Mouse (Mus musculus) embryonic stem cell, embryonic (primary cell): ENCODE results near the gene Gm10799.
"Not testable (repeated sequence)": the region's sequence is repeated elsewhere in the genome, so short reads cannot be mapped to it uniquely, and the experiment has no call there.

Source experiments
- CTCF ChIA-PET, 4 experiments: fragments of 300-600 bp in 2 of 4; fragments of 350-600 bp in 2 of 4; sonication (Branson Sonifier 250); formaldehyde crosslinking; loops; one replicate each; lab custom pipeline; 2022; ENCODE audit warnings: inconsistent platforms in 2 of 4; lab: Charles Lee
- POLR2A ChIA-PET, 4 experiments: fragments of 300-600 bp in 2 of 4; fragments of 350-600 bp in 2 of 4; sonication (Branson Sonifier 250); formaldehyde crosslinking; loops; one replicate each; lab custom pipeline; 2022; ENCODE audit warnings: antibody characterized with exemption in 4 of 4, inconsistent platforms in 1 of 4; lab: Charles Lee

Gm10799 gene

DNA sequence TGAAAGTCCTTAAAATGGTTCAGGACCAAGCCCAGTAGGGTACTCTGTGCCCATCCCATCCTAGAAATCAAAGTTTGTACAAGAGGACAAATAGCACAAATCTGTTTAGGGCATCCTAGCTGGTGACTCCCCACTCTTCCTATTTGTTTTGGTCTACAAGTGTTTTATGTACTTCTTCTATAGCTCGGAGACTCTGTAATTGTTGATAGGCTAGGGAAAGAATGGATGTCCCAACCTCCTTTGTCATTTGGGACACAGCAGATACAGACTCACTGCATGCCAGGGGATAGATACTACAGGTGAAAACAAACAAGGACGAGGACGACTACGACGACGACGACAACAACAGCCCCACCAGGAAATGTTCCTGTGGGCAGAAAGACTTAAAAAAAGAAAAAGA lies at the start of gene Gm10799:
Gene Gm10799, minus strand, starts transcription at position 101 of the 400 bp plus-strand sequence.
- CTCF ChIA-PET = interaction anchor here in 1 of 4 experiments (1.2 kb wide), 1 partner anchor 67 kb away, joined by 3 read pairs; no protein-coding TSS in a partner anchor
- POLR2A ChIA-PET = interaction anchor here in 3 of 4 experiments (1.2 to 4.1 kb wide), 3 partner anchors 27 to 54 kb away, joined by 4 to 68 read pairs (median 34); partner anchors contain the start of genes Cd59a (in 2 of the 3) and A930018P22Rik (in 1 of the 3)

- POLR2A ChIA-PET = interaction anchor here in 1 of 4 experiments (1.3 kb wide), 1 partner anchor 30 kb away, joined by 3 read pairs; no protein-coding TSS in a partner anchor
- CTCF ChIA-PET = not testable (repeated sequence)
Observed at GRCm38 (mm10) chr2:104117173-104117572, 48.8 kb upstream of the Gm10799 start.

DNA sequence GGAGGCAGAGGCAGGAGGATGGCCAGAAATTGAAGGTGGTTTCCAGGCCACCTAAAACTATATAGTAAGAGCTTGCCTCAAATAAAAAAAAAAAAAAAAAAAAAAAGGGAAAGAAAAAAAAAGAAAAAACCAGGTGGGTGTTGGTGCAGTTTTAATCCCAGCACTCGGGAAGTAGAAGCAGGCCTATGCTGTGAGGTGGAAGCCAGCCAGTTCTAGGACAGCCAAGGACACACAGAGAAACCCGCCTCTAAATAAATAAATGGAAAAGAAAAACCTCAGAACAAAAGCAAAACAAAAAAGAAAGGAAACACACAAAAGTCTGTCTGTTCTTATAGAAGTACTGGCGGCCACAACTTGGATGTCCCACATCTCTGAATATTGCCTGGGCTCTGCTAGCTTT lies 46.5 kb upstream of the Gm10799 start:
- CTCF ChIA-PET = no interaction called here
- POLR2A ChIA-PET = interaction anchor here in 1 of 4 experiments (1.6 kb wide), 1 partner anchor 14 kb away, joined by 5 read pairs; no protein-coding TSS in a partner anchor

GRCm38 (mm10) chr2:104113563-104113962 lies 45.2 kb upstream of the Gm10799 start:
- POLR2A ChIA-PET = not testable (repeated sequence)

GRCm38 (mm10) chr2:104111170-104111797 lies 42.9 kb upstream of the Gm10799 start:
- CTCF ChIA-PET = not testable (repeated sequence)
- POLR2A ChIA-PET = interaction anchor here in 2 of 4 experiments (1.2 to 2.1 kb wide), 3 partner anchors 11 to 15 kb away, joined by 3 to 19 read pairs (median 4); partner anchors contain the start of gene A930018P22Rik (in 2 of the 2)

More at GRCm38 (mm10) chr2:104113563-104113962, 45.2 kb upstream of the Gm10799 start:
- CTCF ChIA-PET = not testable (repeated sequence)

- ChIA-PET CTCF (no interaction called here), POLR2A (interaction anchor here (0.9 to 3.2 kb wide), 15 partner anchors 9 to 480 kb away, joined by 3 to 19 read pairs (median 5); partner anchors contain the start of genes A930018P22Rik (in 3 of the 4), Cd59a (in 2 of the 4), Cd59b (in 1 of the 4) and Cstf3 (in 1 of the 4))
Observed at GRCm38 (mm10) chr2:104110031-104110430, 41.7 kb upstream of the Gm10799 start.

GRCm38 (mm10) chr2:104109528-104109927 lies 41.2 kb upstream of the Gm10799 start:
- ChIA-PET CTCF (no interaction called here), POLR2A (interaction anchor here (0.6 to 3.2 kb wide), 16 partner anchors 9 to 481 kb away, joined by 3 to 19 read pairs (median 5); partner anchors contain the start of genes A930018P22Rik (in 3 of the 4), Cd59a (in 2 of the 4), Cd59b (in 2 of the 4) and Cstf3 (in 1 of the 4))

DNA sequence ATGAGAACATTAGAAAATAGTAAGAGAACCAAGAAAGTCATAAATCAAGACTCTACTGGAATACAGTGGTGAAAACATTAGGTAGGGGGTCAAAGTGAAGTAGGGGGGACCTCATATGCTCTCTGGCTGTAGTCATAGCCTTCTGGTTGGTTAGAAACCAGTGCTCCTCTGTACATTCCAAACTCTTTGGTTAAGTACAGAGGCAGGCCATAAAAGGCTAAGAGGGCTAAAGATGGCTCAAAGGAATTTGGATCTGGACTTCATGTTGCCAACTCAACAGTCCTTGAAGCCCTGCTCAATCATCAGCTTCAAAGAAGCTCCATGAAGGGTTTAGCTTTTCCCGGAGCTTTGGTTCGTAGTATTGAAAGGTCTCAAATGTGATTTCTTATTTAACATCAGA lies 40.7 kb upstream of the Gm10799 start:
- CTCF ChIA-PET = not testable (repeated sequence)

DNA sequence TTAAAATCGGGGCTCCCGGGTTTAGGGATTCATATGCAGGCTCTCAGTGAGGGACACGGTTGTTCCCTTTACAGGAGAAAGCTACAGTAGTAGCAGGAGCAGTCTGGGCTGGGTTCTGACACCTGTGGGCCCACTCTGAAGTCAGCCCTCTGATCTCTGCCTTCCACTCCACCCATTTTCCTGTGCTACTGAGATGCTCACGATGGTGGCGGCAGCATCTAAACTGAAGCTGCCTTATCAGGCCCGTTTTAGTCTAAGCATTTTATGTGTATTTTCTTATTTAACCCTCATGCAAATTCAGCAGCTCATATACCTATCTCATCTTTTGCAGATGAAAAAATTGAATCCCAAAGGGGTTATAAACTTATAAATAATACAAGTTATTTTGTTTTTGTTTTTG lies 36.5 kb upstream of the Gm10799 start:
- POLR2A ChIA-PET = interaction anchor here in 2 of 4 experiments (0.5 to 3.5 kb wide), 7 partner anchors 8 to 35 kb away, joined by 3 to 12 read pairs (median 4); partner anchors contain the start of gene A930018P22Rik (in 2 of the 2)
- CTCF ChIA-PET = no interaction called here

More for the DNA sequence above, 40.7 kb upstream of the Gm10799 start:
- POLR2A ChIA-PET = interaction anchor here (0.6 to 3.2 kb wide), 15 partner anchors 9 to 481 kb away, joined by 3 to 19 read pairs (median 5); partner anchors contain the start of genes A930018P22Rik (in 2 of the 4), Cd59a (in 2 of the 4), Cd59b (in 2 of the 4) and Cstf3 (in 1 of the 4)

DNA sequence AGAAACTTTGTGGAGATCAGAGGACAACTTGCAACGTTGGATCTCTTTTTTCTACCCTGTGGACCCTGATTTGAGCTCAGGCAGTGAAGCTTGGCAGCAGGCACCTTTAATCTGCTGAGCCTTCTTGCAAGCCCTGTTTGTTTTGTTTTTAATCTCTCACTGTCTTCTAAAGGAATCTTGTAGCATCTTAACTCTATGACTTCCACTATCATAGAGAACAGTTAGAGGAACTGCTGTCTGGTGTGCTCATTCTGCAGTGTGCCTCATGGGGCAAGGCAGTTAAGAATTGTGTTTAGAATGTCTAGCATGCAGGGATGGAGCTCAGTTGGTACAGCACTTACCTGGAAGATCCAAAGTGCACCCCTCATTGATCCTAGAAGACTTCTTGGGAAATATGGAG lies 31.6 kb upstream of the Gm10799 start:
- ChIA-PET CTCF (no interaction called here), POLR2A (interaction anchor here in 3 of 4 experiments (0.6 to 2.6 kb wide), 8 partner anchors 10 to 231 kb away, joined by 3 to 28 read pairs (median 6); partner anchors contain the start of gene A930018P22Rik (in 3 of the 3))

DNA sequence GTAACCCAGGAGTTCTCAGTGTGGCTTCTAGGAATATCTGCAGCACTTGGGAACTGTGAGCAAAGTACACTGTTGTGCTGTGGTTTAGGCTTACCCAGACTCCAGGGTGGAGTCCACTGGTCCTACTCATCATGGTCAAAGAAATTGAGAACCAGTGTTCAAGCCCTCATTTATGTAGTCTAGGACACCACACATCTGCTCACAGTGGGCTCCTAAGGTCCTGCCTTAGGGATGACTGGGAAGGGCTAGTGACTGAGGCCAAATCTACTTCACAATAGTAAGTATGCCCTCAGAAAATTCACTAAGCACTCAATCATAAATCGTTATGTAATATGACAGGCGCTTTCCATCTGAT lies 30.9 kb upstream of the Gm10799 start:
- ChIA-PET CTCF (interaction anchor here in 1 of 4 experiments (0.7 kb wide), 1 partner anchor 64 kb away, joined by 3 read pairs; no protein-coding TSS in a partner anchor), POLR2A (interaction anchor here (0.7 to 2.8 kb wide), 21 partner anchors 8 to 505 kb away, joined by 3 to 28 read pairs (median 4); partner anchors contain the start of genes A930018P22Rik (in 4 of the 4), Cd59b (in 2 of the 4) and Cstf3 (in 1 of the 4))

GRCm38 (mm10) chr2:104098529-104099230 lies 30.3 kb upstream of the Gm10799 start:
- CTCF ChIA-PET = interaction anchor here in 1 of 4 experiments (0.7 kb wide), 1 partner anchor 64 kb away, joined by 3 read pairs; no protein-coding TSS in a partner anchor
- POLR2A ChIA-PET = interaction anchor here (0.7 to 2.8 kb wide), 21 partner anchors 9 to 506 kb away, joined by 3 to 28 read pairs (median 4); partner anchors contain the start of genes A930018P22Rik (in 4 of the 4), Cd59b (in 2 of the 4) and Cstf3 (in 1 of the 4)

DNA sequence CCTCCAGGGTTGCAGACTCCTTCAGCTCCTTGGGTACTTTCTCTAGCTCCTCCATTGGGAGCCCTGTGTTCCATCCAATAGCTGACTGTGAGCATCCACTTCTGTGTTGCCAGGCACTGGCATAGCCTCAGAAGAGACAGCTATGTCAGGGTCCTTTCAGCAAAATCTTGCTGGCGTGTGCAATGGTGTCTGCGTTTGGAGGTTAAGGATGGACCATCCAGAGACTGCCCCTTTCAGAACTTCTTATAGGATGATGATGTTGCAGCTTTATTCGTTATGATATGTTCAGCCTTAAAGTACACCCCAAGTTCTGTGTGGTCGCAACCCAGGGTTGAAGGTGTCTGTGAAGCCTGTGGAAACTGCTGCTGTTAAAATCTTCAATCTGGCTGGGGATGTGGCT lies 29.0 kb upstream of the Gm10799 start:
- CTCF ChIA-PET = not testable (repeated sequence)

GRCm38 (mm10) chr2:104096796-104097195 lies 28.4 kb upstream of the Gm10799 start:
- CTCF ChIA-PET = interaction anchor here in 3 of 4 experiments (0.6 to 1.4 kb wide), 3 partner anchors 26 to 61 kb away, joined by 4 to 6 read pairs (median 4); partner anchors contain the start of gene A930018P22Rik (in 1 of the 3)

More for the DNA sequence above, 29.0 kb upstream of the Gm10799 start:
- POLR2A ChIA-PET = interaction anchor here in 3 of 4 experiments (1.1 to 3.0 kb wide), 14 partner anchors 8 to 395 kb away, joined by 3 to 68 read pairs (median 6); partner anchors contain the start of genes A930018P22Rik (in 3 of the 3), Cd59b (in 1 of the 3) and Gm10799 (in 1 of the 3)

GRCm38 (mm10) chr2:104096256-104096655 lies 27.9 kb upstream of the Gm10799 start:
- CTCF ChIA-PET = interaction anchor here in 3 of 4 experiments (0.6 to 1.4 kb wide), 4 partner anchors 26 to 60 kb away, joined by 3 to 6 read pairs (median 4); partner anchors contain the start of gene A930018P22Rik (in 1 of the 3)
- POLR2A ChIA-PET = interaction anchor here in 3 of 4 experiments (0.6 to 3.0 kb wide), 32 partner anchors 9 to 1910 kb away, joined by 3 to 68 read pairs (median 4); partner anchors contain the start of genes A930018P22Rik (in 3 of the 3), Cd59b (in 2 of the 3), Cstf3 (in 2 of the 3) and Gm10799 (in 2 of the 3)

More at GRCm38 (mm10) chr2:104096796-104097195, 28.4 kb upstream of the Gm10799 start:
- POLR2A ChIA-PET = interaction anchor here in 3 of 4 experiments (0.6 to 3.0 kb wide), 28 partner anchors 8 to 1910 kb away, joined by 3 to 68 read pairs (median 4); partner anchors contain the start of genes A930018P22Rik (in 3 of the 3), Cd59b (in 2 of the 3), Gm10799 (in 2 of the 3) and Cstf3 (in 1 of the 3)

DNA sequence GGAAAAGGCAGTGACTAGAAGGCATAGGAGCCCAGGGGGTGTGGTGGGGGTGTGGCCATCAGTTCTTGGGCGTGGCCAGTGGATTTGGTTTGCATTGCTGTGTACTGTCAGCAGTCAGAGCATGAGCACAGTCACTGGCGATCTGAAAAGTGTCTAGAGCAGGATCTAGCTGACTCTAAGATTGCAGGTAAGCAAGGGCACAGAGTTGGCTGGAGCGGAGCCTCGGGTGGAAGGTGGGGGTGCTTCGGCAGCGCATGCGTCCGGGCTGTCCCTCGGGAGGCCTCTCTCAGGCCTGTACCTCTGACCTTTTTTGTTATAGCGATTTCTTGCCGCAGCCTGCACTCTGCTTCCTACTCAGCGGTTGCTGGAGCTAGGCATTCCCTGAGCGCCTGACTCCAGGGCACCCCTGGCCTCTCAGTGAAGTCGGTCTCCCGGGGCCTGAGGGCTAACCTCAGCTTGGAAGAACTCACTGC lies 27.4 kb upstream of the Gm10799 start, which contains the start of gene Cd59a:
Gene Cd59a, plus strand, starts transcription at position 61 of the 473 bp plus-strand sequence.
- POLR2A ChIA-PET = interaction anchor here in 3 of 4 experiments (0.6 to 3.0 kb wide), 28 partner anchors 9 to 494 kb away, joined by 3 to 68 read pairs (median 4); partner anchors contain the start of genes A930018P22Rik (in 3 of the 3), Cd59b (in 2 of the 3), Cstf3 (in 2 of the 3) and Gm10799 (in 2 of the 3)
- CTCF ChIA-PET = interaction anchor here in 2 of 4 experiments (0.6 to 1.4 kb wide), 3 partner anchors 25 to 35 kb away, joined by 3 to 4 read pairs (median 4); partner anchors contain the start of gene A930018P22Rik (in 1 of the 2)

DNA sequence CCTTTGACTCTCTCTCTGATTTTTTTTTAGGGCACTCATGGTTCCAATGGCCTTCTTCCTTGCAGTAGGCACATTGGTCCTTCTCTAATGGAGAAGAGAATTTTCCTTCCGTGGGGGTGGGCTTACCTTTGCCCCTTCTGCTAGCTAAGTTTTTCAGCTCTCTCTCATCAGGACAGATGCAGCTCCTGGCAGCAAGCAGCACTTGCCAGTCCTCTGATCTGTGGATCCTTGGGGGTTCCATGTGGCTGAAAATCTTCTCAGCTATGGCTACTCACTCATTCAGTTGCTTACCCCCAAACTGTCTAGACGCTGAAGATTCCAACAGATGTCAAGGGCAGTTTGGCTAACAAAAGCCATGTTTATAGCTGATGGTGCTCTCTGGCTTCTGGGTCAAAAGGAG lies 25.0 kb upstream of the Gm10799 start:
- CTCF ChIA-PET = no interaction called here
- POLR2A ChIA-PET = no interaction called here
